Mouse (Mus musculus) cerebellum, adult 2 months (tissue): ENCODE data around the gene A930009A15Rik. TPM values are rescaled to one million over a fixed set of nuclear protein-coding genes. Genes with fewer than 3 reads are reported as not detected.

Experiments
- DNase-seq, 2 experiments: peaks; one replicate each; pipeline ENCODE4 v3.0.0; 2021
- H3K27ac ChIP-seq: fragments of 200-500 bp; 2 replicates; pipeline ENCODE4 v1.5.1; 2012; ENCODE audit warnings: low read length, control low read depth, inconsistent platforms; ENCODE audit not compliant: insufficient read depth
- H3K27me3 ChIP-seq: fragments of 200-500 bp; 2 replicates; pipeline ENCODE4 v1.6.1; 2012; ENCODE audit warnings: inconsistent platforms, mild to moderate bottlenecking, low read length, moderate library complexity; ENCODE audit not compliant: control insufficient read depth, insufficient read depth
- H3K4me1 ChIP-seq: fragments of 200-500 bp; 2 replicates; pipeline ENCODE4 v1.6.1; 2011; ENCODE audit warnings: low read length; ENCODE audit not compliant: control insufficient read depth, insufficient read depth
- H3K4me3 ChIP-seq: fragments of 200-500 bp; replicated peaks from 2 replicates; pipeline ENCODE3; 2011; ENCODE audit warnings: mild to moderate bottlenecking, low read depth, low read length, control low read depth; ENCODE audit not compliant: insufficient read depth
- CTCF ChIP-seq: fragments of 200-500 bp; IDR thresholded peaks from 2 replicates; pipeline ENCODE4 v1.5.1; 2011; ENCODE audit warnings: low read depth, mild to moderate bottlenecking, control low read depth, low read length, moderate library complexity, borderline replicate concordance; ENCODE audit not compliant: insufficient read depth
- POLR2A ChIP-seq: fragments of 200-500 bp; IDR thresholded peaks from 2 replicates; pipeline ENCODE4 v1.6.1; 2011; ENCODE audit warnings: low read length, control low read depth, borderline replicate concordance; ENCODE audit not compliant: insufficient read depth
- WGBS: fragments of 180-500 bp; shearing (Covaris S2); methylation state at CpG from one replicate; pipeline ENCODE4 v1.1.7; 2018; 5-methylcytosine and 5-hydroxymethylcytosine counted together
- polyA plus RNA-seq: library from polyadenylated mRNA; depleted of rRNA; stranded (reverse); fragments of >200 nt; gene quantifications from 2 replicates; pipeline ENCODE4 v1.2.3, GENCODE M21; 2012

A930009A15Rik gene
- polyA plus RNA-seq, 1 experiment: 0.39 TPM

GRCm38 (mm10) chr10:115584656-115585055, 14.9 kb downstream of the A930009A15Rik start:
- TF ChIP-seq POLR2A (no peak), CTCF (no peak)
- 31% methylated on average over 14 of the region's 14 CpGs for WGBS
- no peaks in the 10 kb centered on the region; the same call in 1 of the 2 replicates for H3K27me3 ChIP-seq
- no peak overlapping the region for H3K27ac ChIP-seq
- H3K4me1 ChIP-seq: 0 out of 2 replicates have a peak, but pooled peaks cover under 1% of the 10 kb centered on the region
- DNase-seq: no peak
- H3K4me3 ChIP-seq: peak overlapping the region; percentile 15

GRCm38 (mm10) chr10:115585491-115586245, 15.9 kb downstream of the A930009A15Rik start:
- H3K27ac ChIP-seq: no peak overlapping the region
- WGBS: 2% methylated on average over 21 of the region's 21 CpGs
- no peaks in the 10 kb centered on the region; the same call in 1 of the 2 replicates for H3K27me3 ChIP-seq
- H3K4me3 ChIP-seq: peak overlapping the region; percentile 86
- no peak for DNase-seq
- H3K4me1 ChIP-seq: no peaks in the 10 kb centered on the region
- TF ChIP-seq CTCF (no peak), POLR2A (no peak)

GRCm38 (mm10) chr10:115586246-115587231, 16.8 kb downstream of the A930009A15Rik start:
- TF ChIP-seq POLR2A (no peak), CTCF (no peak)
- no peaks in the 10 kb centered on the region for H3K4me1 ChIP-seq
- H3K4me3 ChIP-seq: peak overlapping the region; percentile 86
- DNase-seq: peak; percentile 55 to 61
- H3K27ac ChIP-seq: no peak overlapping the region
- WGBS: under 1% methylated on average over 41 of the region's 41 CpGs
- no peaks in the 10 kb centered on the region; the same call in 1 of the 2 replicates for H3K27me3 ChIP-seq

- DNase-seq: peak; percentile 84 to 89
- no peaks in the 10 kb centered on the region; the same call in 1 of the 2 replicates for H3K27me3 ChIP-seq
- WGBS: under 1% methylated on average over 47 of the region's 47 CpGs
- H3K27ac ChIP-seq: 0 out of 2 replicates have a peak within 1 kb of the TSS, but pooled peaks have one; percentile 5
- no peaks in the 10 kb centered on the region for H3K4me1 ChIP-seq
- H3K4me3 ChIP-seq: peak within 1 kb of the TSS; percentile 86
- TF ChIP-seq POLR2A (peak; percentile 47; the same call in 1 of the 2 replicates), CTCF (no peak)
Observed at GRCm38 (mm10) chr10:115587301-115587969, 17.6 kb downstream of the A930009A15Rik start, which contains the start of gene Lgr5. Gene Lgr5, minus strand, starts transcription at chr10:115587780.

- Histone ChIP-seq H3K4me1 (no peaks in the 10 kb centered on the region), H3K4me3 (peak overlapping the region; percentile 86), H3K27ac (0 out of 2 replicates have a peak overlapping the region, but pooled peaks have one; percentile 5), H3K27me3 (no peaks in the 10 kb centered on the region; the same call in 1 of the 2 replicates)
- no peak for DNase-seq
- WGBS: 6% methylated on average over 7 of the region's 7 CpGs
- no peak for TF ChIP-seq CTCF
- TF ChIP-seq POLR2A: no peak
Observed at GRCm38 (mm10) chr10:115587979-115588378, 18.2 kb downstream of the A930009A15Rik start.

- no peak overlapping the region for H3K27ac ChIP-seq
- no peak for DNase-seq
- no peaks in the 10 kb centered on the region for H3K4me1 ChIP-seq
- TF ChIP-seq POLR2A (no peak), CTCF (no peak)
- H3K4me3 ChIP-seq: peak overlapping the region; percentile 2
- H3K27me3 ChIP-seq: no peaks in the 10 kb centered on the region
- 29% methylated on average over 11 of the region's 11 CpGs for WGBS
Observed at GRCm38 (mm10) chr10:115593221-115593620, 23.4 kb downstream of the A930009A15Rik start.

GRCm38 (mm10) chr10:115593651-115594050, 23.9 kb downstream of the A930009A15Rik start:
- 79% methylated on average over 6 of the region's 6 CpGs for WGBS
- no peaks in the 10 kb centered on the region for H3K4me1 ChIP-seq
- TF ChIP-seq POLR2A (no peak), CTCF (no peak)
- DNase-seq: no peak
- no peak overlapping the region for H3K27ac ChIP-seq
- no peak overlapping the region for H3K4me3 ChIP-seq
- no peaks in the 10 kb centered on the region for H3K27me3 ChIP-seq

- TF ChIP-seq POLR2A (no peak), CTCF (no peak)
- no peak overlapping the region for H3K4me3 ChIP-seq
- no peak overlapping the region for H3K27ac ChIP-seq
- H3K27me3 ChIP-seq: no peaks in the 10 kb centered on the region
- 100% methylated on average over 1 of the region's 1 CpGs for WGBS
- no peaks in the 10 kb centered on the region for H3K4me1 ChIP-seq
- DNase-seq: no peak
Observed at GRCm38 (mm10) chr10:115595748-115596147, 26.0 kb downstream of the A930009A15Rik start.
